Mouse (Mus musculus): ENCODE measurements around the gene Nfkbib.

DNA sequence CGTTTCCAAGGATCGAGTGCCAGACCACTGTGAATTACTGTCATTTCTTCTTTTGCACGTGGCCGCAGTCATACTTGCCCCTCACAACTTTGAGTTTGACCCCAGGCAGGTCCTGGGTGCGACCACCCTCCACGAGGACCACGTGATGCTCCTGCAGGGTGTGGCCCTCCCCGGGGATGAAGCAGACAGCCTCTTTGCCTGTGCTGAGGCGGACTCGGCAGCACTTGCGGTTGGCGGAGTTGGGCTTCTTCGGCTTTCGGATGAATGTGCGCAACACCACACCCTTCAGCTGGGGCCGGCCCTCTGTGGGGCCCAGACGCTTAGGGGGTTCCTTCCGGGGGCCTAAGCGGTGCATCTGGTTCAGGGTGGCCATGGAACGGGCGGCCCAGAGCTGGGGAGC, 27.5 kb downstream of the Nfkbib start:
- TF ChIP-seq CTCF (IDR thresholded peaks at IDR 0.05; ENCODE audit: control insufficient read depth, insufficient read depth, low read length) (no peak), POLR2A (IDR thresholded peaks at IDR 0.05; ENCODE audit: borderline replicate concordance, control insufficient read depth, low read depth, low read length) (no peak)

Data from bone marrow, adult 2 months (tissue).